Mouse (Mus musculus): ENCODE results near the gene Recql. TPM values are rescaled to one million over a fixed set of nuclear protein-coding genes. Genes with fewer than 3 reads are reported as not detected.

The Recql gene
- polyA plus RNA-seq, 1 experiment from 2014 or later: 7.8 TPM

- Histone ChIP-seq H3K27me3 (replicated peaks; ENCODE audit: control insufficient read depth, insufficient read depth, low read length) (no peaks in the 10 kb centered on the region), H3K4me1 (replicated peaks; ENCODE audit: control insufficient read depth, insufficient read depth, low read length) (0 out of 2 replicates have a peak, but pooled peaks cover 4% of the 10 kb centered on the region), H3K4me2 (replicated peaks; ENCODE audit: low read depth) (peak overlapping the region; percentile 89), H3K9me3 (ENCODE audit: control insufficient read depth) (no peaks in the 10 kb centered on the region), H3K4me3 (ENCODE audit: low read depth, low read length) (peak overlapping the region; percentile 81), H3K27ac (ENCODE audit: low read depth, low read length) (no peak overlapping the region), H3K36me3 (ENCODE audit: control insufficient read depth, insufficient read depth) (no peaks in the 10 kb centered on the region), H3K9ac (ENCODE audit: low read depth, low read length) (peak overlapping the region; percentile 78)
- no peak for TF ChIP-seq CTCF (IDR thresholded peaks at IDR 0.05; ENCODE audit: low read depth)
- 4% methylated on average over 31 of the region's 31 CpGs for WGBS
- peak; percentile 72 for ATAC-seq
Observed at GRCm38 (mm10) chr6:142386285-142387010, 439 bp downstream of the Recql start.

GRCm38 (mm10) chr6:142384521-142384920, 2.4 kb downstream of the Recql start:
- Histone ChIP-seq H3K4me3 (ENCODE audit: low read depth, low read length) (no peak overlapping the region), H3K4me1 (replicated peaks; ENCODE audit: control insufficient read depth, insufficient read depth, low read length) (0 out of 2 replicates have a peak, but pooled peaks cover 4% of the 10 kb centered on the region), H3K9me3 (ENCODE audit: control insufficient read depth) (no peaks in the 10 kb centered on the region), H3K27ac (ENCODE audit: low read depth, low read length) (no peak overlapping the region), H3K36me3 (ENCODE audit: control insufficient read depth, insufficient read depth) (no peaks in the 10 kb centered on the region), H3K4me2 (replicated peaks; ENCODE audit: low read depth) (no peak overlapping the region), H3K9ac (ENCODE audit: low read depth, low read length) (no peak overlapping the region), H3K27me3 (replicated peaks; ENCODE audit: control insufficient read depth, insufficient read depth, low read length) (no peaks in the 10 kb centered on the region)
- ATAC-seq: no peak
- no peak for TF ChIP-seq CTCF (IDR thresholded peaks at IDR 0.05; ENCODE audit: low read depth)
- 92% methylated on average over 9 of the region's 9 CpGs for WGBS

- Histone ChIP-seq H3K4me1 (replicated peaks; ENCODE audit: control insufficient read depth, insufficient read depth, low read length) (0 out of 2 replicates have a peak, but pooled peaks cover 4% of the 10 kb centered on the region), H3K4me3 (ENCODE audit: low read depth, low read length) (no peak overlapping the region), H3K9ac (ENCODE audit: low read depth, low read length) (no peak overlapping the region), H3K27me3 (replicated peaks; ENCODE audit: control insufficient read depth, insufficient read depth, low read length) (no peaks in the 10 kb centered on the region), H3K4me2 (replicated peaks; ENCODE audit: low read depth) (no peak overlapping the region), H3K36me3 (ENCODE audit: control insufficient read depth, insufficient read depth) (peaks cover 1% of the 10 kb centered on the region; the same call in 1 of the 2 replicates), H3K27ac (ENCODE audit: low read depth, low read length) (no peak overlapping the region), H3K9me3 (ENCODE audit: control insufficient read depth) (no peaks in the 10 kb centered on the region)
- 89% methylated on average over 7 of the region's 7 CpGs for WGBS
- no peak for ATAC-seq
- no peak for TF ChIP-seq CTCF (IDR thresholded peaks at IDR 0.05; ENCODE audit: low read depth)
Observed at GRCm38 (mm10) chr6:142381615-142382014, 5.3 kb downstream of the Recql start.

GRCm38 (mm10) chr6:142379961-142380360, 6.9 kb downstream of the Recql start:
- Histone ChIP-seq H3K9me3 (ENCODE audit: control insufficient read depth) (no peaks in the 10 kb centered on the region), H3K27ac (ENCODE audit: low read depth, low read length) (no peak overlapping the region), H3K4me1 (replicated peaks; ENCODE audit: control insufficient read depth, insufficient read depth, low read length) (no peaks in the 10 kb centered on the region), H3K9ac (ENCODE audit: low read depth, low read length) (no peak overlapping the region), H3K4me2 (replicated peaks; ENCODE audit: low read depth) (no peak overlapping the region), H3K27me3 (replicated peaks; ENCODE audit: control insufficient read depth, insufficient read depth, low read length) (no peaks in the 10 kb centered on the region), H3K4me3 (ENCODE audit: low read depth, low read length) (no peak overlapping the region), H3K36me3 (ENCODE audit: control insufficient read depth, insufficient read depth) (peaks cover 15% of the 10 kb centered on the region)
- no peak for ATAC-seq
- WGBS: 83% methylated on average over 6 of the region's 6 CpGs
- TF ChIP-seq CTCF (IDR thresholded peaks at IDR 0.05; ENCODE audit: low read depth): no peak

- ATAC-seq: no peak
- no peak for TF ChIP-seq CTCF (IDR thresholded peaks at IDR 0.05; ENCODE audit: low read depth)
- Histone ChIP-seq H3K4me1 (replicated peaks; ENCODE audit: control insufficient read depth, insufficient read depth, low read length) (no peaks in the 10 kb centered on the region), H3K4me2 (replicated peaks; ENCODE audit: low read depth) (no peak overlapping the region), H3K9ac (ENCODE audit: low read depth, low read length) (no peak overlapping the region), H3K27me3 (replicated peaks; ENCODE audit: control insufficient read depth, insufficient read depth, low read length) (no peaks in the 10 kb centered on the region), H3K9me3 (ENCODE audit: control insufficient read depth) (no peaks in the 10 kb centered on the region), H3K36me3 (ENCODE audit: control insufficient read depth, insufficient read depth) (peaks cover 23% of the 10 kb centered on the region), H3K27ac (ENCODE audit: low read depth, low read length) (no peak overlapping the region), H3K4me3 (ENCODE audit: low read depth, low read length) (no peak overlapping the region)
- WGBS: 87% methylated on average over 8 of the region's 8 CpGs
Observed at GRCm38 (mm10) chr6:142378576-142379330, 8.1 kb downstream of the Recql start.

GRCm38 (mm10) chr6:142377081-142377480, 9.8 kb downstream of the Recql start:
- ATAC-seq: no peak
- Histone ChIP-seq H3K4me2 (replicated peaks; ENCODE audit: low read depth) (no peak overlapping the region), H3K27me3 (replicated peaks; ENCODE audit: control insufficient read depth, insufficient read depth, low read length) (no peaks in the 10 kb centered on the region), H3K4me1 (replicated peaks; ENCODE audit: control insufficient read depth, insufficient read depth, low read length) (no peaks in the 10 kb centered on the region), H3K9ac (ENCODE audit: low read depth, low read length) (no peak overlapping the region), H3K9me3 (ENCODE audit: control insufficient read depth) (no peaks in the 10 kb centered on the region), H3K36me3 (ENCODE audit: control insufficient read depth, insufficient read depth) (peaks cover 31% of the 10 kb centered on the region), H3K27ac (ENCODE audit: low read depth, low read length) (no peak overlapping the region), H3K4me3 (ENCODE audit: low read depth, low read length) (no peak overlapping the region)
- WGBS: 59% methylated on average over 1 of the region's 1 CpGs
- no peak for TF ChIP-seq CTCF (IDR thresholded peaks at IDR 0.05; ENCODE audit: low read depth)
